Mouse (Mus musculus): ENCODE results near the gene Lamc3.

Lamc3 gene

GRCm38 (mm10) chr2:31934551-31934950 lies 47.5 kb downstream of the Lamc3 start:
- DNase-seq (ENCODE audit: low spot score in 2 of 2), result no peak

- DNase-seq (ENCODE audit: low spot score in 2 of 2), result no peak
Measured at GRCm38 (mm10) chr2:31935054-31935453, 48.0 kb downstream of the Lamc3 start.

- no peak for DNase-seq (ENCODE audit: low spot score in 2 of 2)
Measured at GRCm38 (mm10) chr2:31938298-31938697, 51.2 kb downstream of the Lamc3 start.

GRCm38 (mm10) chr2:31943011-31943410 lies 55.9 kb downstream of the Lamc3 start:
- no peak for DNase-seq (ENCODE audit: low spot score in 2 of 2)

- no peak for DNase-seq (ENCODE audit: low spot score in 2 of 2)
Measured at GRCm38 (mm10) chr2:31945580-31945979, 58.5 kb downstream of the Lamc3 start.

- DNase-seq (ENCODE audit: low spot score in 2 of 2), result no peak
Measured at GRCm38 (mm10) chr2:31948392-31948791, 61.3 kb downstream of the Lamc3 start.

- no peak for DNase-seq (ENCODE audit: low spot score in 2 of 2)
Measured at GRCm38 (mm10) chr2:31948801-31949200, 61.7 kb downstream of the Lamc3 start.

GRCm38 (mm10) chr2:31950058-31950871 lies 63.2 kb downstream of the Lamc3 start, which contains the start of gene Aif1l:
TSS of gene Aif1l (plus strand) at chr2:31950139.
- DNase-seq (ENCODE audit: low spot score in 2 of 2), result no peak

GRCm38 (mm10) chr2:31950966-31951365 lies 63.9 kb downstream of the Lamc3 start:
- DNase-seq (ENCODE audit: low spot score in 2 of 2), result no peak

- no peak for DNase-seq (ENCODE audit: low spot score in 2 of 2)
Measured at GRCm38 (mm10) chr2:31952236-31952635, 65.1 kb downstream of the Lamc3 start.

GRCm38 (mm10) chr2:31952725-31953124 lies 65.6 kb downstream of the Lamc3 start:
- DNase-seq (ENCODE audit: low spot score in 2 of 2), result no peak

- DNase-seq (ENCODE audit: low spot score in 2 of 2), result no peak
Measured at GRCm38 (mm10) chr2:31953687-31954086, 66.6 kb downstream of the Lamc3 start.

- no peak for DNase-seq (ENCODE audit: low spot score in 2 of 2)
Measured at GRCm38 (mm10) chr2:31954779-31955181, 67.7 kb downstream of the Lamc3 start.

- DNase-seq (ENCODE audit: low spot score in 2 of 2), result no peak
Measured at GRCm38 (mm10) chr2:31955686-31956085, 68.6 kb downstream of the Lamc3 start.

GRCm38 (mm10) chr2:31957211-31957610 lies 70.1 kb downstream of the Lamc3 start:
- no peak for DNase-seq (ENCODE audit: low spot score in 2 of 2)

GRCm38 (mm10) chr2:31960986-31961385 lies 73.9 kb downstream of the Lamc3 start:
- no peak for DNase-seq (ENCODE audit: low spot score in 2 of 2)

GRCm38 (mm10) chr2:31961791-31962222 lies 74.7 kb downstream of the Lamc3 start:
- no peak for DNase-seq (ENCODE audit: low spot score in 2 of 2)

GRCm38 (mm10) chr2:31962501-31963224 lies 75.6 kb downstream of the Lamc3 start:
- peak; percentile 42 to 57 for DNase-seq (ENCODE audit: low spot score in 2 of 2)

GRCm38 (mm10) chr2:31963491-31963890 lies 76.4 kb downstream of the Lamc3 start:
- DNase-seq (ENCODE audit: low spot score in 2 of 2), result no peak

GRCm38 (mm10) chr2:31964191-31964590 lies 77.1 kb downstream of the Lamc3 start:
- no peak for DNase-seq (ENCODE audit: low spot score in 2 of 2)

GRCm38 (mm10) chr2:31965110-31965509 lies 78.0 kb downstream of the Lamc3 start:
- DNase-seq (ENCODE audit: low spot score in 2 of 2), result no peak

GRCm38 (mm10) chr2:31966801-31967200 lies 79.7 kb downstream of the Lamc3 start:
- DNase-seq (ENCODE audit: low spot score in 2 of 2), result no peak

- no peak for DNase-seq (ENCODE audit: low spot score in 2 of 2)
Measured at GRCm38 (mm10) chr2:31972589-31972988, 85.5 kb downstream of the Lamc3 start.

Measured in right cerebral cortex, postnatal 36 days (tissue).